ENCODE assay signal across 8 mouse cellular contexts in the genomic region with DNA sequence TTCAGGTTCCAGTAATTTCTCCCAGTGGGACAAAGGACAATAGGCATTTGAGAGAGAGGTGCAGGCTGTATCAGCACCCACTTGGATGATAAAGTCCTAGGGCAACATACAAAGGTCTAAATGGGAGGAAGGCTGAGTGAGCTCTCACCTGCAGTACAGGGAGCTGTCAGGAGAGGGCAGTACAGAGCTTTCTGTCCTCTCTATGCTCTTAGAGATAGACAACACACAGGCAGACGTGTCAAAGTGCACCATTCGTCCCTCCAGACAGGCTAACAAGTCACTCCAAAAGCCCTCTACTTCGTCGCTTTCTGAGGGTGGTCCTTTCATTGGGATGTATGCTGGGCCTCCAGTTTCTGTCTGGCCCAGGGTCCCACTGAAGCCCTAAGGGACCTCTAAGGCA.
A peak's percentile ranks its signal among the peaks of the same experiment; 100 is the strongest.
DNase-seq lines count a peak whose midpoint lies in the region; ATAC-seq and TF ChIP-seq lines count a peak whose summit lies in the region.

No protein-coding gene starts in this region.

- no peak overlapping the region for H3K9ac ChIP-seq in liver, adult 2 months (ENCODE audit: low read depth, low read length)
- H3K9ac ChIP-seq in liver, embryonic 12.5 days: no peak overlapping the region

- H3K27me3 ChIP-seq in liver, adult 2 months (ENCODE audit: control insufficient read depth, insufficient read depth, low read length): no peaks in the 10 kb centered on the region
- no peaks in the 10 kb centered on the region for H3K27me3 ChIP-seq in liver, embryonic 12.5 days (replicated peaks)
- no peaks in the 10 kb centered on the region for H3K27me3 ChIP-seq in testis, adult 2 months (ENCODE audit: control insufficient read depth, insufficient read depth, low read length)

- DNase-seq in cerebellum, adult 18-20 months: peak; percentile 49 to 62
- no peak for DNase-seq in cerebellum, adult 9-10 months
- DNase-seq in liver, adult 2 months (ENCODE audit: extremely low read depth, low read depth, low spot score): peak; percentile 20
- peak; percentile 69 for DNase-seq in brain, adult 2 months (ENCODE audit: low read depth, low spot score)
- peak; percentile 55 for DNase-seq in lung, postnatal 10 days

- H3K4me3 ChIP-seq in liver, adult 2 months (ENCODE audit: insufficient read depth, low read depth, low read length): no peak overlapping the region
- H3K4me3 ChIP-seq in liver, embryonic 12.5 days: no peak overlapping the region
- H3K4me3 ChIP-seq in testis, adult 2 months (ENCODE audit: control insufficient read depth, low read depth, low read length): no peak overlapping the region

- WGBS in liver, adult 2 months: 35% methylated on average over 4 of the region's 4 CpGs
- 24% methylated on average over 4 of the region's 4 CpGs for WGBS in liver, embryonic 12.5 days (ENCODE audit: insufficient replicate concordance)

- no peak overlapping the region for H3K4me2 ChIP-seq in liver, embryonic 12.5 days

- no peak for ATAC-seq in liver, embryonic 12.5 days
- peak; percentile 50; the same call in 1 of the 2 replicates for ATAC-seq in granulocyte monocyte progenitor cell, adult 5-6 weeks (replicated peaks; ENCODE audit: poor library complexity, severe bottlenecking)

- no peaks in the 10 kb centered on the region for H3K9me3 ChIP-seq in liver, embryonic 12.5 days (replicated peaks)

- no peak for TF ChIP-seq POLR2A in liver, adult 2 months (IDR thresholded peaks at IDR 0.05; ENCODE audit: extremely low read depth, insufficient read depth, low read length)
- no peak for TF ChIP-seq POLR2A in testis, adult 2 months (IDR thresholded peaks at IDR 0.05; ENCODE audit: control insufficient read depth, low read depth, low read length)

- TF ChIP-seq CTCF in liver, adult 2 months (IDR thresholded peaks at IDR 0.05; ENCODE audit: low read depth, low read length): peak; percentile 53; the same call in 1 of the 2 replicates
- peak; percentile 56; the same call in 1 of the 2 replicates for TF ChIP-seq CTCF in testis, adult 2 months (IDR thresholded peaks at IDR 0.05; ENCODE audit: control insufficient read depth, insufficient read depth, insufficient replicate concordance, low read depth, low read length)

- no peak overlapping the region for H3K27ac ChIP-seq in liver, adult 2 months (replicated peaks; ENCODE audit: insufficient read depth, low read depth, low read length)
- H3K27ac ChIP-seq in liver, embryonic 12.5 days: no peak overlapping the region
- H3K27ac ChIP-seq in testis, adult 2 months (ENCODE audit: control insufficient read depth, insufficient read depth, low read depth, low read length): no peak overlapping the region

- H3K36me3 ChIP-seq in liver, adult 2 months (ENCODE audit: control insufficient read depth, insufficient read depth, low read length): no peaks in the 10 kb centered on the region
- H3K36me3 ChIP-seq in liver, embryonic 12.5 days: no peaks in the 10 kb centered on the region
- no peaks in the 10 kb centered on the region for H3K36me3 ChIP-seq in testis, adult 2 months (ENCODE audit: control insufficient read depth, insufficient read depth, low read length)

- no peaks in the 10 kb centered on the region for H3K4me1 ChIP-seq in liver, adult 2 months (ENCODE audit: control insufficient read depth, insufficient read depth, low read length)
- H3K4me1 ChIP-seq in liver, embryonic 12.5 days: peaks cover 3% of the 10 kb centered on the region; the same call in 1 of the 2 replicates
- H3K4me1 ChIP-seq in testis, adult 2 months (ENCODE audit: control insufficient read depth, insufficient read depth, low read length): no peaks in the 10 kb centered on the region; the same call in 1 of the 2 replicates

- H3K79me2 ChIP-seq in liver, adult 2 months (ENCODE audit: control insufficient read depth, insufficient read depth, low read length): no peaks in the 10 kb centered on the region
